Mouse (Mus musculus) T-cell, adult 2 months (primary cell): ENCODE data around the gene Ick.

Experiments
- DNase-seq: peaks from one replicate; pipeline ENCODE4 v3.0.0; 2022; ENCODE audit warnings: low spot score

Gene Ick

GRCm38 (mm10) chr9:78193902-78194597 lies 85.1 kb downstream of the Ick start:
- peak; percentile 69 for DNase-seq

- no peak for DNase-seq
Measured at GRCm38 (mm10) chr9:78195034-78195433, 86.0 kb downstream of the Ick start.

GRCm38 (mm10) chr9:78197801-78198200 lies 88.8 kb downstream of the Ick start:
- DNase-seq: no peak

- DNase-seq: no peak
Measured at GRCm38 (mm10) chr9:78204194-78204593, 95.2 kb downstream of the Ick start.

- DNase-seq: no peak
Measured at GRCm38 (mm10) chr9:78208956-78209355, 100.0 kb downstream of the Ick start.

- no peak for DNase-seq
Measured at GRCm38 (mm10) chr9:78210079-78210478, 101.1 kb downstream of the Ick start.

GRCm38 (mm10) chr9:78210821-78211220 lies 101.8 kb downstream of the Ick start:
- no peak for DNase-seq

GRCm38 (mm10) chr9:78211521-78211920 lies 102.5 kb downstream of the Ick start:
- no peak for DNase-seq

GRCm38 (mm10) chr9:78212341-78213049 lies 103.5 kb downstream of the Ick start:
- DNase-seq: no peak

GRCm38 (mm10) chr9:78217074-78217473 lies 108.1 kb downstream of the Ick start:
- no peak for DNase-seq
